Mouse (Mus musculus): ENCODE data around the gene Spen. TPM values are rescaled to one million over a fixed set of nuclear protein-coding genes. Genes with fewer than 3 reads are reported as not detected.
A peak's percentile ranks its signal among the peaks of the same experiment; 100 is the strongest.
"Not testable (repeated sequence)": the region's sequence is repeated elsewhere in the genome, so short reads cannot be mapped to it uniquely, and the experiment has no call there.

Gene Spen
- polyA plus RNA-seq, 1 experiment from 2014 or later, result 3.3 TPM

DNA sequence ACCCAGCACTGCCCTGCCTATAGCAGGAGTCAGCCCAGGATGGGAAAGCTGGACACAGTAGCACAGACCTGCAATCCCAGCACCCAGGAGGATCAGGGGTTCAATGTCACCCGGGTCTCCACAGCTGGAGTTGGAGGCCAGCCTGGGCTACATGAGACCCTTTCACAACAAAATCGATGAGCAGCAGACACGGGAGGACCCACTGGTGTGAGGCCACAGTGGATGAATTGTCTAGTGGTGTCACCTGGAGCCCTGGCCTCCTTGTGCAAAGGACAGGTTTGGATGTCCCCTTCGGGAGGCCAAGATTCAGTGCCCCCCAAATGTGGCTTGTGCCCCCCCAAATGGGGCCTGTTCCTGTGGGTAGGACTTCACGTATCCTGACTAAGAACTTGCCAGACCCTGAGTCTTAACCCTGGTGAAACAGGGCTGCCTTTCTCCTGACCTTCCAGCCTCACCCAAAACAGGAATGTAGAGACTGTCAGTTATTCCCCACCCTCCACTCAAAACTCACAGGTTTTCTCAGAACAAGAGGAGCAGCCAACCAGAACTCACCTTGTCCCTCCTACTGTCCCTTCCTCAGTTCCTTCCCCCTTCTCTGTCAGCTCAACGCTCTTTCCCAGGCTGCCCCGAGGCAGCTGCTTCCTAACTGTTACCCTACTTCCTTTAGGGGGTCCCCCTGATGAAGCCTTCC, 34.4 kb upstream of the Spen start:
- 51% methylated on average over 7 of the region's 7 CpGs for WGBS (ENCODE audit: insufficient replicate concordance)
- Histone ChIP-seq H3K27ac (ENCODE audit: low read length) (peak overlapping the region; percentile 46), H3K4me3 (ENCODE audit: low read depth, low read length) (no peak overlapping the region), H3K36me3 (ENCODE audit: control insufficient read depth, insufficient read depth) (no peaks in the 10 kb centered on the region), H3K4me2 (ENCODE audit: low read depth, low read length) (no peak overlapping the region), H3K4me1 (ENCODE audit: control insufficient read depth, low read depth, low read length) (peaks cover 12% of the 10 kb centered on the region), H3K27me3 (ENCODE audit: control insufficient read depth, insufficient read depth, low read depth, low read length) (no peaks in the 10 kb centered on the region), H3K9me3 (replicated peaks; ENCODE audit: control insufficient read depth, low read length) (no peaks in the 10 kb centered on the region), H3K9ac (ENCODE audit: low read depth, low read length) (no peak overlapping the region)
- no peak for ATAC-seq (ENCODE audit: low read depth)

DNA sequence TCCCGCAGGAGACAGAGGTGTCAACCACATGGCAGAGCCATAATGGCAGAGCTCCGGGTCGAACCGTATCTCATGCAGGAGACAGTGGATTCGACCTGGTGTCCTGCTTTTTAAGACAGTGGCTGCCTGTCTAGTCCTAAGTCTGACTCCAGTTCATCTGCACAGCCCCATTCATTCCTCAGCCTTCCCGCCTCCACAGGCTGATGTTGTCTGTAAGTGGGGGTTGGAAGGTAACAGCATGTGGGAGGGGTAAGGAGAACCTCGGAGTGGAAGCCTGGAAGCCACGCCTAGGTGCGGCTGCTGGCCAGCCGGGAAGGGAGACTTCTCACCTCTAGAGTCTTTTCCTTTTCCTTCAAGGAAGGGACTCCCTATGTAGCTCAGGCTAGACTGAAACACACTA, 33.5 kb upstream of the Spen start:
- no peak for ATAC-seq (ENCODE audit: low read depth)

DNA sequence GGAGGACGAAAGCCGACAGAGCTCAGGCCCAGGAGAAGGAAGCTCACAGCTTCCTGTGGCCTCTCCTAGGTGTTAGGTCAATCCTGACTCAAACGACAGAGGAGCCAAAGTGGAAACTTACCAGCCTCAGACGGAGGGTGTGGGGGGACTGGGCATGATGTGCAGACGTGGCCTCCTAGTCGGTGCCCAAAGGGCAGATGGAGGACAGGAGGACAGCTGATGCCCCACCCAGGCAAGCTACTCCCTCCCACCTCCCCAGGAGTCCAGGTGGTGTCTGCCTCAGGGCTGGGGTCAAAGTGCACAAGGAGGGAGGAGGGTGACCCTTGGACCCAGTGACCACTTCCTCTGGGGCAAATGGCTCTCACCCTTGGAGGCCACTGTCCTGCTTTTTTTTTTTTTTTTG, 32.9 kb upstream of the Spen start:
- no peak overlapping the region for H3K9ac ChIP-seq (ENCODE audit: low read depth, low read length)
- 0 out of 2 replicates have a peak overlapping the region, but pooled peaks have one; percentile 5 for H3K27ac ChIP-seq (ENCODE audit: low read length)
- H3K27me3 ChIP-seq (ENCODE audit: control insufficient read depth, insufficient read depth, low read depth, low read length), result no peaks in the 10 kb centered on the region
- ATAC-seq (ENCODE audit: low read depth), result no peak
- peaks cover 12% of the 10 kb centered on the region for H3K4me1 ChIP-seq (ENCODE audit: control insufficient read depth, low read depth, low read length)
- no peak overlapping the region for H3K4me3 ChIP-seq (ENCODE audit: low read depth, low read length)
- H3K4me2 ChIP-seq (ENCODE audit: low read depth, low read length), result no peak overlapping the region
- no peaks in the 10 kb centered on the region for H3K36me3 ChIP-seq (ENCODE audit: control insufficient read depth, insufficient read depth)
- H3K9me3 ChIP-seq (replicated peaks; ENCODE audit: control insufficient read depth, low read length), result no peaks in the 10 kb centered on the region
- 23% methylated on average over 6 of the region's 6 CpGs for WGBS (ENCODE audit: insufficient replicate concordance)

More for the DNA sequence above, 33.5 kb upstream of the Spen start:
- H3K36me3 ChIP-seq (ENCODE audit: control insufficient read depth, insufficient read depth), result no peaks in the 10 kb centered on the region
- WGBS (ENCODE audit: insufficient replicate concordance), result 60% methylated on average over 10 of the region's 10 CpGs
- H3K9me3 ChIP-seq (replicated peaks; ENCODE audit: control insufficient read depth, low read length), result no peaks in the 10 kb centered on the region
- H3K27me3 ChIP-seq (ENCODE audit: control insufficient read depth, insufficient read depth, low read depth, low read length), result no peaks in the 10 kb centered on the region
- no peak overlapping the region for H3K27ac ChIP-seq (ENCODE audit: low read length)
- H3K4me1 ChIP-seq (ENCODE audit: control insufficient read depth, low read depth, low read length), result peaks cover 12% of the 10 kb centered on the region
- H3K9ac ChIP-seq (ENCODE audit: low read depth, low read length), result no peak overlapping the region
- no peak overlapping the region for H3K4me2 ChIP-seq (ENCODE audit: low read depth, low read length)
- no peak overlapping the region for H3K4me3 ChIP-seq (ENCODE audit: low read depth, low read length)

DNA sequence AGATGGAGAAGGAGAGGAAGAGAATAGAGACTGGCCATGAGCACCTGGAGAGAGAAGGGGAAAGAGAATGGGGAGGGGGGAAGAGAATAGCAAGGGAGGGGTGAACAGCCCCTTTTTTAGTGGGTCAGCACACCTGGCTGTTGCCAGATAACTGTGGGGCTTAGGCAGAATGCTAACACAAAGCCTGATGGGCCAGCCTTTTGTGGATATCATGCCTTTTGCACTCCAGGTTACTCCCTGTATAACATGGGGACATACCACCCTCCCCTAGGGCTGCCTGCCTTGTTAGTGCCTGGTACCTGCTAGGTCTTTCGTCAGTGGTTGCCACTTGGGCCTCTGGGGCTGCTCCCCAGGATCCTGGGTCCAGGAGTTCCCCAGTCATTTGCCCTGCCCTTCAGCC, 32.4 kb upstream of the Spen start:
- WGBS (ENCODE audit: insufficient replicate concordance), result 62% methylated on average over 1 of the region's 1 CpGs
- H3K27ac ChIP-seq (ENCODE audit: low read length), result no peak overlapping the region

DNA sequence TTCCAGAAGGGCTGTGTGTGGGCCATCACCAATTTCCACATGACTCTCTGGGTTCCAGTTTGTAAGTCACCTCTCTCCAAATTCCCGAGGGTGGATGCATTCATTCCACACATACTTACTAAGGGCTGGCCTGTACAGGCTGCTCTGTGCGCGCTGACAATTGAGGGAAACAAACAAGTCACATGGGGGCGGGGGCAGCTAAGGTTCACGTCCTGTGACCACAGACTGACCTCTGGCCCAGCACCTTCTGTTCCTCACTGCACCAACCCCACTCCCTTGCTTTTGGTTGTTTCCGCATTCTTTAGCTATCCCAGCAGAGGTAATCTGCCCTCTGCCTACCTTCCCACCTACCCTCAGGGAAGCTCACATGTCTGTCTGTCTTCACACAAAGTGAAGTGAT, 31.6 kb upstream of the Spen start:
- WGBS (ENCODE audit: insufficient replicate concordance), result 57% methylated on average over 6 of the region's 6 CpGs
- H3K4me3 ChIP-seq (ENCODE audit: low read depth, low read length), result no peak overlapping the region
- no peaks in the 10 kb centered on the region for H3K9me3 ChIP-seq (replicated peaks; ENCODE audit: control insufficient read depth, low read length)
- peaks cover 10% of the 10 kb centered on the region for H3K4me1 ChIP-seq (ENCODE audit: control insufficient read depth, low read depth, low read length)
- no peak overlapping the region for H3K4me2 ChIP-seq (ENCODE audit: low read depth, low read length)
- H3K9ac ChIP-seq (ENCODE audit: low read depth, low read length), result no peak overlapping the region
- no peak overlapping the region for H3K27ac ChIP-seq (ENCODE audit: low read length)
- ATAC-seq (ENCODE audit: low read depth), result peak; percentile 46
- no peaks in the 10 kb centered on the region for H3K27me3 ChIP-seq (ENCODE audit: control insufficient read depth, insufficient read depth, low read depth, low read length)
- H3K36me3 ChIP-seq (ENCODE audit: control insufficient read depth, insufficient read depth), result no peaks in the 10 kb centered on the region

More for the DNA sequence above, 32.4 kb upstream of the Spen start:
- Histone ChIP-seq H3K4me3 (ENCODE audit: low read depth, low read length) (no peak overlapping the region), H3K4me2 (ENCODE audit: low read depth, low read length) (no peak overlapping the region), H3K27me3 (ENCODE audit: control insufficient read depth, insufficient read depth, low read depth, low read length) (no peaks in the 10 kb centered on the region), H3K36me3 (ENCODE audit: control insufficient read depth, insufficient read depth) (no peaks in the 10 kb centered on the region), H3K9ac (ENCODE audit: low read depth, low read length) (no peak overlapping the region), H3K4me1 (ENCODE audit: control insufficient read depth, low read depth, low read length) (peaks cover 12% of the 10 kb centered on the region), H3K9me3 (replicated peaks; ENCODE audit: control insufficient read depth, low read length) (no peaks in the 10 kb centered on the region)
- no peak for ATAC-seq (ENCODE audit: low read depth)

DNA sequence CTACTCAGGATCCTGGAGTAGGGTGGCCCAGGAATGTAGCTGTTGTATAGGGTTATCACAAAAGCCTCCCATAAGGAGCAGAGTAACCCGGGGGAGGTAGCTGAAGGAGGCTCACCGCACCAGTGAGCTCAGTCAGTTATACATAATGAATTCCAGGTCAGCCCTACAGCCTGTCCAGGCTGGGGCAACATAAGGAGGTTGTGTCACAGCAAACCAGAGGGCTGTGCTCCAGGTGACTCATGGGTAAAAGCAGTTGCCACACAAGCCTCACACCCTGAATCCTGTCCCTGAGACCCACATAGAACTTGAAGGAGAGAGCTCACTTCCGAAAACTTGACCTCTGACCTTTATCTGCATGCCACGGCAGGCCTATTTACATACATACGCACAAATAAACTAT, 30.6 kb upstream of the Spen start:
- ATAC-seq (ENCODE audit: low read depth), result no peak

DNA sequence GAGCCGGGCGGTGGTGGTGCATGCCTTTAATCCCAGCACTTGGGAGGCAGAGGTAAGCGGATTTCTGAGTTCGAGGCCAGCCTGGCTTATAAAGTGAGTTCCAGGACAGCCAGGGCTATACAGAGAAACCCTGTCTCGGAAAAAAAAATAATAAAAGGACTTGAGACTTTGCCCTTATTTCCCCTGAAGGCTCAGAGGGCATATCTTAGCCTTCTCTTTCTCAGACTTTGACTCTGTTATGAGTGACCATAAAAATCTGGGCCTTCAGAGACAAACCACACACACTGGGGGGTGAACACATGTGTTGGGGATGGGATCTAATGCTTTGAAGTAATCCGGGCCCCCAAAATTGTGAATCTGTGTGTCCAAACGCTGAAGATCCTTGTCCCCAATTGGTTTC, 28.8 kb upstream of the Spen start:
- ATAC-seq (ENCODE audit: low read depth); H3K27ac ChIP-seq (ENCODE audit: low read length): not testable (repeated sequence)
- 67% methylated on average over 7 of the region's 7 CpGs for WGBS (ENCODE audit: insufficient replicate concordance)

More for the DNA sequence above, 30.6 kb upstream of the Spen start:
- Histone ChIP-seq H3K36me3 (ENCODE audit: control insufficient read depth, insufficient read depth) (no peaks in the 10 kb centered on the region), H3K4me2 (ENCODE audit: low read depth, low read length) (no peak overlapping the region), H3K27me3 (ENCODE audit: control insufficient read depth, insufficient read depth, low read depth, low read length) (no peaks in the 10 kb centered on the region), H3K4me1 (ENCODE audit: control insufficient read depth, low read depth, low read length) (peaks cover 8% of the 10 kb centered on the region), H3K4me3 (ENCODE audit: low read depth, low read length) (no peak overlapping the region), H3K9me3 (replicated peaks; ENCODE audit: control insufficient read depth, low read length) (no peaks in the 10 kb centered on the region), H3K27ac (ENCODE audit: low read length) (no peak overlapping the region), H3K9ac (ENCODE audit: low read depth, low read length) (no peak overlapping the region)
- 76% methylated on average over 5 of the region's 5 CpGs for WGBS (ENCODE audit: insufficient replicate concordance)

DNA sequence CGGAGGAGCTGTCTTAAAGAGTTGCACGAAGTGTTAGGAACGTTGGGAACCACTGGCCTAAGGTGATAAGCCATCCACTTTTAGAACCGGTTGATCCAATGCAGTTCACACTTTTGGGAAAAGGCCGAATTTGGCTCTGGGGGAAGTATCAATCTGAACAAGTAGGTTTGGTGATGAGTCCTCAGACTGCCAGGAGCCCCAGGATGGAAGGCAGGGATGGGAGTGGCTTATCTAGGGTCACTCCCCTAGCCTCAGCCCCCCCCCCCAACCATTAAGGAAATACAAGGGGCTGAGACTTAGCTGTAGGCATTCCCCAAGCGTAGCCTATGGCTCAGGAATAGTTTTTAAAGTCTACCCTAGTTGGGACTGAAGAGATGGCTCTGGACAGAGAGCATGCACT, 27.8 kb upstream of the Spen start:
- 64% methylated on average over 6 of the region's 6 CpGs for WGBS (ENCODE audit: insufficient replicate concordance)
- no peak for ATAC-seq (ENCODE audit: low read depth)

More for the DNA sequence above, 28.8 kb upstream of the Spen start:
- not testable (repeated sequence) for H3K36me3 ChIP-seq (ENCODE audit: control insufficient read depth, insufficient read depth); H3K9ac ChIP-seq (ENCODE audit: low read depth, low read length); H3K4me3 ChIP-seq (ENCODE audit: low read depth, low read length); H3K4me1 ChIP-seq (ENCODE audit: control insufficient read depth, low read depth, low read length); H3K27me3 ChIP-seq (ENCODE audit: control insufficient read depth, insufficient read depth, low read depth, low read length); H3K4me2 ChIP-seq (ENCODE audit: low read depth, low read length); H3K9me3 ChIP-seq (replicated peaks; ENCODE audit: control insufficient read depth, low read length)

DNA sequence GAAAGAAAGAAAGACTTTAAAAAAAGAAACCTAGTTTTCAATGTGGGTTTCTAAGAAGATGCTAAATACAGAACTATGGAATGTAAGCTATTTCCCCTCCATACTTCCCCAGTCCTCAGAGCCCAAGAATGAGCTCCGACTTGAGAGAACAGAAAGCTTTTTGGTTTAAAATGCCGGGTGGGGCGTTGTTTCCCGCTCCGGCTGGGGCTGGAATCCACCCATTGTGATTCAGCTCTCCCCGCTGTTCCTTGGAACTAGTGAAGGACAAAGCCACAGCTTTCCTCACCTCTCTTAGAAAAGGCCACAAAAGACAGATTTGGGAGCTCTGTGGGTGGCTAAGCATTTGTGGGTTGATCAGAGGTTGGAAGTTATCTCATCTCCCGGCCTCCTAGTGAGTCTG, 26.9 kb upstream of the Spen start:
- Histone ChIP-seq H3K4me2 (ENCODE audit: low read depth, low read length) (no peak overlapping the region), H3K36me3 (ENCODE audit: control insufficient read depth, insufficient read depth) (no peaks in the 10 kb centered on the region), H3K27me3 (ENCODE audit: control insufficient read depth, insufficient read depth, low read depth, low read length) (no peaks in the 10 kb centered on the region), H3K4me1 (ENCODE audit: control insufficient read depth, low read depth, low read length) (no peaks in the 10 kb centered on the region; the same call in 1 of the 2 replicates), H3K9me3 (replicated peaks; ENCODE audit: control insufficient read depth, low read length) (no peaks in the 10 kb centered on the region), H3K4me3 (ENCODE audit: low read depth, low read length) (no peak overlapping the region), H3K9ac (ENCODE audit: low read depth, low read length) (no peak overlapping the region), H3K27ac (ENCODE audit: low read length) (no peak overlapping the region)
- WGBS (ENCODE audit: insufficient replicate concordance), result 57% methylated on average over 7 of the region's 7 CpGs
- no peak for ATAC-seq (ENCODE audit: low read depth)

More for the DNA sequence above, 27.8 kb upstream of the Spen start:
- H3K4me2 ChIP-seq (ENCODE audit: low read depth, low read length), result no peak overlapping the region
- H3K9me3 ChIP-seq (replicated peaks; ENCODE audit: control insufficient read depth, low read length), result no peaks in the 10 kb centered on the region
- H3K4me3 ChIP-seq (ENCODE audit: low read depth, low read length), result no peak overlapping the region
- H3K36me3 ChIP-seq (ENCODE audit: control insufficient read depth, insufficient read depth), result no peaks in the 10 kb centered on the region
- H3K27me3 ChIP-seq (ENCODE audit: control insufficient read depth, insufficient read depth, low read depth, low read length), result no peaks in the 10 kb centered on the region
- no peak overlapping the region for H3K27ac ChIP-seq (ENCODE audit: low read length)
- peaks cover under 1% of the 10 kb centered on the region for H3K4me1 ChIP-seq (ENCODE audit: control insufficient read depth, low read depth, low read length)
- H3K9ac ChIP-seq (ENCODE audit: low read depth, low read length), result no peak overlapping the region

Data from liver, embryonic 16.5 days (tissue).